Mouse (Mus musculus) heart, embryonic 13.5 days (tissue): ENCODE results near the gene Rgs16. TPM values are rescaled to one million over a fixed set of nuclear protein-coding genes. Genes with fewer than 3 reads are reported as not detected.
A peak's percentile ranks its signal among the peaks of the same experiment; 100 is the strongest.

Experiments
- ATAC-seq: fragments of 200-750 bp; cut with Nextera tagmentation; 2 replicates; pipeline ENCODE4 v1.8.0; 2017; ENCODE audit warnings: moderate TSS enrichment; ENCODE audit not compliant: insufficient number of reproducible peaks, low FRiP score, low TSS enrichment; ENCODE audit errors: extremely low read depth
- H3K27ac ChIP-seq: fragments of 300-500 bp; sonication (generic); replicated peaks from 2 replicates; pipeline ENCODE4 v1.5.1; 2015; ENCODE audit warnings: moderate library complexity, mild to moderate bottlenecking, inconsistent platforms
- H3K27me3 ChIP-seq: fragments of 300-500 bp; sonication (generic); replicated peaks from 2 replicates; pipeline ENCODE4 v1.6.1; 2015; ENCODE audit warnings: mild to moderate bottlenecking, inconsistent platforms
- H3K36me3 ChIP-seq: fragments of 300-500 bp; sonication (generic); 2 replicates; pipeline ENCODE4 v1.6.1; 2015; ENCODE audit warnings: mild to moderate bottlenecking, inconsistent platforms
- H3K4me1 ChIP-seq: fragments of 300-500 bp; sonication (generic); 2 replicates; pipeline ENCODE4 v1.6.1; 2015; ENCODE audit warnings: inconsistent platforms
- H3K4me2 ChIP-seq: fragments of 300-500 bp; sonication (generic); 2 replicates; pipeline ENCODE4 v1.6.1; 2015; ENCODE audit warnings: inconsistent platforms, mild to moderate bottlenecking, moderate library complexity
- H3K4me3 ChIP-seq: fragments of 300-500 bp; sonication (generic); 2 replicates; pipeline ENCODE4 v1.5.1; 2015; ENCODE audit warnings: moderate library complexity, mild to moderate bottlenecking, inconsistent platforms
- H3K9ac ChIP-seq: fragments of 300-500 bp; sonication (generic); 2 replicates; pipeline ENCODE4 v1.6.1; 2015; ENCODE audit warnings: inconsistent platforms, mild to moderate bottlenecking, moderate library complexity
- H3K9me3 ChIP-seq: fragments of 300-500 bp; sonication (generic); 2 replicates; pipeline ENCODE4 v1.6.1; 2016; ENCODE audit warnings: inconsistent platforms
- WGBS: fragments of 180-500 bp; shearing (Covaris S2); methylation state at CpG from one replicate; pipeline ENCODE4 v1.1.7; 2015; ENCODE audit warnings: mixed read lengths; 5-methylcytosine and 5-hydroxymethylcytosine counted together
- polyA plus RNA-seq: library from polyadenylated mRNA; unstranded; fragments of >200 nt; fragmentation: Nextera tagmentation; extraction: Ambion mirVana; gene quantifications from 2 replicates; pipeline ENCODE4 v1.2.1, GENCODE M21; 2015

Gene Rgs16
- polyA plus RNA-seq, 1 experiment from 2014 or later = 6.8 TPM

DNA sequence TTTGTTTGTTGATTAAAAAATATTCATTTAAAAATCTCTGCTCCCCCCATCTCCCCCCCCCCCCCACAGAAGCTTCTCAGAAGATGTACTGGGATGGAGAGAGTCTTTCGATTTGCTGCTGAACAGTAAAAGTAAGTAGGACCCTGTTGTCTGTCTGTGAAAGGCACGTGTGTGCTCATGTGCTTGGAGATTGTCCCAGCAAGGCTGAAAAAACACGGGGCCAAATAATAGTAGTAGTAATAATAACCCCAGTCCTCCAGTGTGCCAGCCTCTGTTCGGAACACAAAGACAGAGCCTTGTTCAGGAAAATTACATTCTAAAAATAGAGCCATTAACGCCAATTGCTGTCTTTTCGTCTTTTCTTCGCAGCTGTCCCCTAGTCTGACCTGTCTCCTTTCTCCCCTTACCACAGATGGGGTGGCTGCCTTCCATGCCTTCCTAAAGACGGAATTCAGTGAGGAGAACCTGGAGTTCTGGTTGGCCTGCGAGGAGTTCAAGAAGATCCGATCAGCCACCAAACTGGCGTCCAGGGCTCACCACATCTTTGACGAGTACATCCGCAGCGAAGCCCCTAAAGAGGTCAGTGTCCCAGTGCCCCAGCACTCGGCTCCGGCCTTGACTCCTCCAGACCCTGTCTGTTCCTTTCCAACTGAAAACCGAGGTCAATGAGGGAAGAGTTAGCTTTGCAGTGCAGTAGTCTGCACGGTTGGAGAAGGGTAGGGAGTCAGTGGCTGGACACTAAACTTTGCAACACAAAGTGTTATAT lies 1.6 kb downstream of the Rgs16 start:
- H3K4me3 ChIP-seq = peak overlapping the region; percentile 58
- H3K4me2 ChIP-seq = peak overlapping the region; percentile 81
- 0 out of 2 replicates have a peak overlapping the region, but pooled peaks have one; percentile 3 for H3K27ac ChIP-seq
- peaks cover 33% of the 10 kb centered on the region for H3K4me1 ChIP-seq
- H3K27me3 ChIP-seq = peaks cover 58% of the 10 kb centered on the region
- H3K36me3 ChIP-seq = peaks cover 10% of the 10 kb centered on the region
- ATAC-seq = no peak
- peak overlapping the region; percentile 67 for H3K9ac ChIP-seq
- WGBS = 52% methylated on average over 18 of the region's 18 CpGs
- no peaks in the 10 kb centered on the region for H3K9me3 ChIP-seq

DNA sequence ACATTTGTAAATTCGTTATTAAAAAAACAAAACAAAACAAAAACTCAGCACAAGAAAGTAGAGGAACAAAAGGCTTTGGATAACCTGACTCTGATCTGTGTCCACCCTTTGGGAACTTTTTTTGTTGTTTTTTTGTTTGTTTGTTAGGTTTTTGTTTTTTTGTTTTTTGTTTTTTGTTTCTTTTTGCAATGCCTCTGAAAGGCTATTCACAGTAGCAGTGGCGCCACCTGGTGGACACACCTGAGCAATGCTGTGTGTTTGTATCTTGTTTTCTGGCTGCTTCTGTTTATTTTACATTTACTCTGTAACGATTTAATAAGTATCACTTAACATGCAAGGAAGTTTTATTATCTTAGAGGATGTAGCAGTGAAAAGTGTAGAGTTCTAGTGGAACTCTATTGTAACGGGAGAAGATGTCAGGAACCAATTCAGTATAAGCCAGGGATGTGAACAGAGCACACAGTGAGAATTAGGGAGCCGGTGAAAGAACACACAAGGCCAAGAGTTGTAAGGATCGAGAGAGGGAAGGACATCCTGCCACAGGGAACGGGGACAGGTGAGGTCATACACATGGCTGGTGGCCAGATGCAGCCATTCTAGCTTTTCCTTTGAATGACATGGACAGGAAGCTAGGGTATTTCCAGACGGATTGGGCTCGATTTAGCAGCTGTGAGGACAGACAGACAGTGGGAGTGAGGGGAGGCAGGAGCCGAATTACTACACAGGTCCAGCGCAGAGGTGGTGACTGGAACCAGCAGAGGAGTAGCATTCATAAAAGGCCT lies 2.4 kb downstream of the Rgs16 start:
- H3K36me3 ChIP-seq = peaks cover 10% of the 10 kb centered on the region
- peaks cover 41% of the 10 kb centered on the region for H3K4me1 ChIP-seq
- H3K4me3 ChIP-seq = peak overlapping the region; percentile 58; the same call in 1 of the 2 replicates
- peak overlapping the region; percentile 67; the same call in 1 of the 2 replicates for H3K9ac ChIP-seq
- H3K27me3 ChIP-seq = peaks cover 50% of the 10 kb centered on the region
- no peak for ATAC-seq
- 37% methylated on average over 11 of the region's 11 CpGs for WGBS
- H3K9me3 ChIP-seq = no peaks in the 10 kb centered on the region
- H3K27ac ChIP-seq = 0 out of 2 replicates have a peak overlapping the region, but pooled peaks have one; percentile 12
- peak overlapping the region; percentile 81 for H3K4me2 ChIP-seq

DNA sequence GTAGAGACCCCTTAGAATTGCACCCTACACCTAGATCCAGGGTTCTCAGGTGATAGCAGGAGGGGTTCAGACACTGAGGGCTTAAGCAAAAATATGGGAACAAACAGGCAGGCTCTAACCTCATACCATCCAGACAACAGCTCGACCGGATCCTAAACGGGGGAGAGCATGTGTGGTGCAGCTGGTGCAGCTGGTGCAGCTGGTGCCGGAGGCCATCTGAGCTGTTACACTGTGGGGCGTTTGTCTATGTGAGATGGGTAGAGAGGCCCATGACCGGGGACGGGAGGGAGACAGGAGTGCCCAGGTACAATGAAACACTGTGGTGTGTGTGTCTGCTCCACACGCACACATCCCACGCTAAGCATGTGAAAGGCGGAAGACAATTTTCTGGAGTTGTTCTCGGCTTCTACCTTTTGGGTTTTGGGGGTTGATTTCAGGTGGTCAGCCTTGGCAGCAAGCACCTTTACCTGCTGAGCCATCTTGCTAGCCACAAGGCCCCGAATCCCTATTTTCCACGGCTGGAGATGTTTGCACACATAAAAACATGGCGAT lies 6.0 kb downstream of the Rgs16 start:
- H3K27ac ChIP-seq = no peak overlapping the region
- no peak overlapping the region for H3K4me3 ChIP-seq
- peaks cover 51% of the 10 kb centered on the region for H3K4me1 ChIP-seq
- H3K36me3 ChIP-seq = peaks cover 10% of the 10 kb centered on the region
- H3K4me2 ChIP-seq = no peak overlapping the region
- WGBS = 78% methylated on average over 14 of the region's 14 CpGs
- no peak overlapping the region for H3K9ac ChIP-seq
- no peaks in the 10 kb centered on the region for H3K9me3 ChIP-seq
- peaks cover 21% of the 10 kb centered on the region for H3K27me3 ChIP-seq
- ATAC-seq = no peak

DNA sequence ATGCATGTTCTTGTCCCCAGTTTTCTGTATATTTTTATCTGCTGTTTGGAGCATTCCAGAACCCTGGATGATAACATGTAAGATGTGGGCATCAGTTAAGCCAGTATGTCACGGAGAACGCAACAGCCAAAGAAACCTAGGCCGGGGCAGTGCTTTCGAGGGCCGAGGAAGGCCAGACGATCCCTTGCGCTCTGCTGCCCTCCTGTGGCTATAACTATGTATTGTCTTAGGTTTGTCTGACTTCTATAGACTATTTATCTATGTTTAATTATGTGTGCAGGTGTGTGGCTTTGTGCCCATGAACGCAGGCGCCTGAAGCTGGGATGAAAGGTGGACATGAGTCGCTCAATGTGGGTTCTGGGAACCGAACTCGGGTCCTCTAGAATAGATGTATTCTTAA lies 6.6 kb downstream of the Rgs16 start:
- Histone ChIP-seq H3K27me3 (peaks cover 15% of the 10 kb centered on the region; the same call in 1 of the 2 replicates), H3K9ac (no peak overlapping the region), H3K9me3 (no peaks in the 10 kb centered on the region), H3K4me1 (peaks cover 51% of the 10 kb centered on the region), H3K36me3 (peaks cover 10% of the 10 kb centered on the region), H3K4me2 (no peak overlapping the region; the same call in 1 of the 2 replicates), H3K27ac (no peak overlapping the region), H3K4me3 (no peak overlapping the region)
- 2% methylated on average over 12 of the region's 12 CpGs for WGBS
- ATAC-seq = no peak

DNA sequence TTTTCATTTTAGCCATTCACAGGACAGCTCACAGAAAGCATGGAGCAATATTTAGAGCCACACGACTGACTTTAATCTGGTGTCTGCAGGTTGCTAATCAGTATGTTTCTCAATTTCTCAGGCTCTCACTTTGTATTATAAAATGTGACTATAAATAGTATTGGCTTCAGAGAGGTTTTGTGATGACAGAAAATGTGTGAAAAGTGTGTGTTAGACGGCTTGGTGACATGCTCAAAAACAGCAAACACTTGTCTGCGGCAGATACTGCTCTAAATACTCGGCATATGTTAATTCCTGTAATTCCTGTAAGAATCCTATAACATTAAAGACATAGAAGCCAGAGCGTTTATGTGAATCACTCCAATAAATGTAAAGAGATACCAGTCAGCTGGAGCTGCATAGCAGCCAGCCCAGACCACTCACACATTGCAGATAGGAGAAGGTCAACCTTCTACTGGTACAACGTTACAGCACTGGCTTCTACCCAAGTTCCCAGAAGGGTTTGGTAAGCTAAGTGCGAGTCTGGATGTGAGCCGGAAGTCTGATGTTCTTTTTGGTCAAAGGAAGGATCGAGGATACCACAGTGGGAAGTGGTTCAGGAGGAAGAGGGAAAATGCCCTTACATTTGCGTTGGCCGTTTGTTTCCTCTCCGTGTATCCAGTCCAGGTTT lies 7.8 kb downstream of the Rgs16 start:
- ATAC-seq = no peak
- Histone ChIP-seq H3K9me3 (no peaks in the 10 kb centered on the region), H3K4me1 (peaks cover 51% of the 10 kb centered on the region), H3K27ac (peak overlapping the region; percentile 80), H3K4me2 (peak overlapping the region; percentile 74), H3K36me3 (peaks cover 10% of the 10 kb centered on the region), H3K4me3 (peak overlapping the region; percentile 10), H3K9ac (0 out of 2 replicates have a peak overlapping the region, but pooled peaks have one; percentile 17), H3K27me3 (peaks cover 15% of the 10 kb centered on the region; the same call in 1 of the 2 replicates)
- 31% methylated on average over 12 of the region's 12 CpGs for WGBS

DNA sequence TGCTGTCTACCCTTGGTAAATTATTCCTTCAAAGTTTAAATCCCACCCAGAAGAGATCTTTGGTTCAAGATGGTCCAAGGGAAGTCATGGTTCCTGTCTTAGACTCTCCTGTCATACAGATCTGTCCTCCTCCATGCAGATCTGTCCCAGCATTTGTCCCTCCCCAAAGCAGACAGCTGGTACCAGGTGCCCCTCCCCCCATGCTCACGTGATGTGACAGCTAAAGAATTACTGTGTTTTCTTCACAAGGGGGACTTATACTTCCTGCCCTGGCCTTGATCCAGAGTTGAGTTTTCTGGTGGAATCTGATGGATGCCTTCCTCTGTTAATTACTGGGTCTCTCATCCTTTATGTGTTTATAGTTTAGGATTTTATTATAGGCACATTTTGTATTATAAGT lies 8.4 kb downstream of the Rgs16 start:
- no peak for ATAC-seq
- H3K9ac ChIP-seq = peak overlapping the region; percentile 87; the same call in 1 of the 2 replicates
- peak overlapping the region; percentile 59 for H3K4me3 ChIP-seq

DNA sequence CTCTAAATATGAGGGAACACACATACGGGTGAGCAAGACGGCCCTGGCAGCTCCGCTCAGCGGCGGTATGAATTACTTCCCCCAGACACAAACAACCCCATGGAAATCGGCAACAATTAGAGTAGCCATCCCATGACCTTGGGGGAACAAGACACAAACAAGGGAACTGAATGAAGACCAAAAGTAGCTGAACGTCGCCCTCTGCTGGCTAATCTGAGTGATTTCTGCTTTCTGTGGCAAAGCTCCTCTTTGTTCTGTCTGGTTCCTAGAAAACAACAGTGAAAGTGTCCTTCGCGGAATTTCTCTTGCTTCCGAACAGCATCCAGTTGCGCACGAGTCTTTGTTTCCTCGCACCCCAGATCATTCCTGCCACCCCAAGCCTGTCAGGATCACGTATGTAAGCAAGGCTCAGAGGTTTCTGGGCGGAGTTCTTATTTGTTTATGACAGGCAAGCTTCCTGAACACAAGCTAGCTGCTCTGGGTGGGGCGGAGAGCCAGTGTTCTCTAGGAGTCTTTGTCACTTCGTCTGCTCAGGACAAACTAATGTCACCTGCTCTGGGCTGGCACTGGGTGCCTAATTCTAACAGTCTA lies 9.2 kb downstream of the Rgs16 start, which contains the start of gene Rnasel:
Rnasel (plus strand) TSS at position 216 of the 591 bp plus-strand sequence.
- Histone ChIP-seq H3K4me1 (peaks cover 49% of the 10 kb centered on the region), H3K4me3 (peak within 1 kb of the TSS; percentile 59)
- no peak for ATAC-seq

More for the DNA sequence above, 8.4 kb downstream of the Rgs16 start:
- 4% methylated on average over 1 of the region's 1 CpGs for WGBS
- peaks cover 11% of the 10 kb centered on the region; the same call in 1 of the 2 replicates for H3K27me3 ChIP-seq
- no peaks in the 10 kb centered on the region for H3K9me3 ChIP-seq
- peak overlapping the region; percentile 80 for H3K27ac ChIP-seq
- peaks cover 10% of the 10 kb centered on the region for H3K36me3 ChIP-seq
- peak overlapping the region; percentile 74 for H3K4me2 ChIP-seq
- H3K4me1 ChIP-seq = peaks cover 49% of the 10 kb centered on the region

DNA sequence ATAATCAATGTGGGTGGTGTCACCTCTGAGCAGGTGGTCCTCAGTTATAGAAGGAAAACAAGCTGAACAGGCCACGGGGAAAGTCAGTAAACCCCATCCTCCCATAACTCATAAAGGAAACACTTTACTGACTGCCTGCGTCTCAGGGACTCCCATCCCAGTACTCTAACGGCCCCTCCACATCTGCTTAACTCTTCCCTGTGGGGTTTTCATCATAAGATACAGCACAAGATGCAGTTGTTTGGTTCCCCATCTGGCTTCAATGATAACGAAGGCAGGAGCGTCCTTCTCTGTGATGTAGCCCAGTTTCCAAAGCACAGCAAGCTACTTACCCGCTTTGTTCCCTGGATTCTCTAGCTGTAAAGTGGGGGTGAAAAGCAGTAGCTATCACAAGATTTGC lies 9.9 kb downstream of the Rgs16 start:
- peaks cover 8% of the 10 kb centered on the region; the same call in 1 of the 2 replicates for H3K36me3 ChIP-seq
- peak overlapping the region; percentile 80 for H3K27ac ChIP-seq
- H3K9me3 ChIP-seq = no peaks in the 10 kb centered on the region
- H3K4me3 ChIP-seq = peak overlapping the region; percentile 59
- H3K4me1 ChIP-seq = peaks cover 49% of the 10 kb centered on the region
- H3K4me2 ChIP-seq = peak overlapping the region; percentile 74
- WGBS = 61% methylated on average over 6 of the region's 6 CpGs
- no peak for ATAC-seq
- no peaks in the 10 kb centered on the region; the same call in 1 of the 2 replicates for H3K27me3 ChIP-seq
- H3K9ac ChIP-seq = peak overlapping the region; percentile 87

More for the DNA sequence above, 9.2 kb downstream of the Rgs16 start, which contains the start of gene Rnasel:
- Histone ChIP-seq H3K27me3 (peaks cover 5% of the 10 kb centered on the region; the same call in 1 of the 2 replicates), H3K27ac (peak within 1 kb of the TSS; percentile 80), H3K9ac (peak within 1 kb of the TSS; percentile 87), H3K36me3 (peaks cover 6% of the 10 kb centered on the region; the same call in 1 of the 2 replicates), H3K9me3 (no peaks in the 10 kb centered on the region), H3K4me2 (peak within 1 kb of the TSS; percentile 74)
- 8% methylated on average over 18 of the region's 18 CpGs for WGBS

DNA sequence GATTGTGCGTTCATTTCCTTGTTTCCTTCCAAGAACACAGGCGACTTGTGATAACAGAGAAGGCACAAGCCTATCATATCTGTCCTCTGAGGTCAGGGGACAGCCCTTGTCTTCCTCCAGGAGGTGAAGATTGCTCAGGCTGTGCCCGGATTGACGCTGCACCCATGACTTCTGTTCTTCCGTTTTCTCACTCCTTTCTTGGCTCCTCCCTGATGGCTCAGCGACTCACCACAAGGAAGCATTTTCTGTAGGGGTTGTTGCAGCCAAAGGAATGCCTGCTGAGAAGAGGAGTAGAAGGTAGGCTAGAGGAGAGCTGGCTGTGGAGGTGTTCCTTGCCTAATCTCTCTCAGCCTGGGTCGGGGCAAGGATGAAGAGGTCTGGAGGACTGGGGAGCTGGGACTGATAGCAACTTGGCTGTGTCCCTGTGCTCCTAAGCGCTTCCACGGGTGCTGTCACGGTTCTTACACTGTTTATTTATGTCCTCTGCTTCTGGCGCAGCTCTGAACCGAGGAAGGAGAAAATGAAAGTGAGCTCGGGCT lies 11.7 kb downstream of the Rgs16 start:
- Histone ChIP-seq H3K4me2 (peak overlapping the region; percentile 74), H3K27ac (peak overlapping the region; percentile 81), H3K4me3 (peak overlapping the region; percentile 52), H3K4me1 (peaks cover 49% of the 10 kb centered on the region), H3K9ac (peak overlapping the region; percentile 78), H3K9me3 (no peaks in the 10 kb centered on the region), H3K36me3 (peaks cover 10% of the 10 kb centered on the region; the same call in 1 of the 2 replicates), H3K27me3 (no peaks in the 10 kb centered on the region; the same call in 1 of the 2 replicates)
- no peak for ATAC-seq
- WGBS = 12% methylated on average over 13 of the region's 13 CpGs

DNA sequence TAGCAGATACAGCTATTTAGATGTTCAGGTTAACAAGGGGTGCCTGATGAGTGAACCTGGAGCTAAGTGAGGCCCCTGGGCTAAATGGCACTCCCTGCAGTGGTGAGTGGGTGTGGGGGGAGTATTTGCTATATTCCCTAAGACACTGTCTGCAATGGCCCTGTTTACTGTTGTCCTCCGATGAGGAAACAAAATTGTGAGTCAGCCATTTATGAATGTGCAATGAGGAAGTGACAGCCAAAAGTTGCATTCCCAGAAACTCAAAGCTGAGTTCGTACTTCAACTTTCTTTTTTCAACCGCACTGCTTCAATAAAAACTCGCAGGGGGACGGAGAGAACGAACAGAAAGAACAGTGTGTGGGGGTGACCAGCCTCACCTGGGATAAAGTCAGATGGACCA lies 12.4 kb downstream of the Rgs16 start:
- WGBS = 79% methylated on average over 6 of the region's 6 CpGs
- Histone ChIP-seq H3K4me1 (peaks cover 42% of the 10 kb centered on the region), H3K27ac (0 out of 2 replicates have a peak overlapping the region, but pooled peaks have one; percentile 81)

More for the DNA sequence above, 12.4 kb downstream of the Rgs16 start:
- ATAC-seq = no peak
- Histone ChIP-seq H3K4me3 (peak overlapping the region; percentile 52), H3K4me2 (peak overlapping the region; percentile 74), H3K27me3 (no peaks in the 10 kb centered on the region; the same call in 1 of the 2 replicates), H3K36me3 (peaks cover 10% of the 10 kb centered on the region; the same call in 1 of the 2 replicates), H3K9me3 (no peaks in the 10 kb centered on the region), H3K9ac (peak overlapping the region; percentile 78)
